Mouse (Mus musculus) erythroblast, embryonic 14.5 days (primary cell): Measurements from ENCODE around the gene Mis18bp1. TPM values are rescaled to one million over a fixed set of nuclear protein-coding genes. Genes with fewer than 3 reads are reported as not detected.
"Not testable (repeated sequence)": the region's sequence is repeated elsewhere in the genome, so short reads cannot be mapped to it uniquely, and the experiment has no call there.

ENCODE experiments used
- H3K27me3 ChIP-seq: 2 replicates; pipeline ENCODE4 v1.6.1; 2012; ENCODE audit warnings: inconsistent platforms; ENCODE audit not compliant: control insufficient read depth
- H3K36me3 ChIP-seq: 2 replicates; pipeline ENCODE4 v1.6.1; 2012; ENCODE audit warnings: mild to moderate bottlenecking, inconsistent platforms; ENCODE audit not compliant: control insufficient read depth
- H3K4me1 ChIP-seq: 2 replicates; pipeline ENCODE4 v1.6.1; 2012; ENCODE audit warnings: inconsistent platforms; ENCODE audit not compliant: control insufficient read depth
- H3K4me3 ChIP-seq: replicated peaks from 2 replicates; pipeline ENCODE3; 2012; ENCODE audit warnings: moderate library complexity, mild to moderate bottlenecking, inconsistent platforms
- H3K9me3 ChIP-seq: 2 replicates; pipeline ENCODE4 v1.6.1; 2012; ENCODE audit warnings: low read length, inconsistent platforms, mixed read lengths; ENCODE audit not compliant: control insufficient read depth
- GATA1 ChIP-seq: IDR thresholded peaks from 2 replicates; pipeline ENCODE4 v1.6.1; 2012; ENCODE audit warnings: low read length, inconsistent platforms, mixed read lengths
- TAL1 ChIP-seq: IDR thresholded peaks from 3 replicates; pipeline ENCODE4 v1.6.1; 2012; ENCODE audit warnings: low read length, inconsistent platforms, mixed read lengths
- polyA plus RNA-seq: library from polyadenylated mRNA; stranded (reverse); fragments of >175 nt; gene quantifications from 2 replicates; pipeline ENCODE4 v1.2.3, GENCODE M21; 2012

Mis18bp1 gene
- polyA plus RNA-seq, 1 experiment = 0.63 TPM

GRCm38 (mm10) chr12:65119451-65119850 is 53.0 kb downstream of the Mis18bp1 start:
- TF ChIP-seq GATA1 (no peak), TAL1 (no peak)
- no peaks in the 10 kb centered on the region for H3K27me3 ChIP-seq
- peaks cover 94% of the 10 kb centered on the region for H3K36me3 ChIP-seq

GRCm38 (mm10) chr12:65118968-65119367 is 53.4 kb downstream of the Mis18bp1 start:
- Histone ChIP-seq H3K36me3 (peaks cover 94% of the 10 kb centered on the region), H3K4me1 (no peaks in the 10 kb centered on the region), H3K4me3 (no peak overlapping the region), H3K27me3 (no peaks in the 10 kb centered on the region), H3K9me3 (no peaks in the 10 kb centered on the region)
- TF ChIP-seq TAL1 (no peak), GATA1 (no peak)

More at GRCm38 (mm10) chr12:65119451-65119850, 53.0 kb downstream of the Mis18bp1 start:
- no peak overlapping the region for H3K4me3 ChIP-seq
- H3K4me1 ChIP-seq = no peaks in the 10 kb centered on the region
- no peaks in the 10 kb centered on the region for H3K9me3 ChIP-seq

GRCm38 (mm10) chr12:65114978-65115377 is 57.4 kb downstream of the Mis18bp1 start:
- H3K36me3 ChIP-seq = peaks cover 87% of the 10 kb centered on the region
- not testable (repeated sequence) for H3K4me3 ChIP-seq, H3K9me3 ChIP-seq, H3K27me3 ChIP-seq, H3K4me1 ChIP-seq

GRCm38 (mm10) chr12:65113925-65114324 is 58.5 kb downstream of the Mis18bp1 start:
- Histone ChIP-seq H3K9me3 (no peaks in the 10 kb centered on the region), H3K4me3 (no peak overlapping the region), H3K36me3 (peaks cover 88% of the 10 kb centered on the region), H3K4me1 (no peaks in the 10 kb centered on the region), H3K27me3 (no peaks in the 10 kb centered on the region)
- TF ChIP-seq GATA1 (no peak), TAL1 (no peak)

- H3K4me3 ChIP-seq = no peak overlapping the region
- TF ChIP-seq TAL1 = no peak
- no peak for TF ChIP-seq GATA1
- H3K36me3 ChIP-seq = peaks cover 84% of the 10 kb centered on the region
- H3K27me3 ChIP-seq = no peaks in the 10 kb centered on the region
- no peaks in the 10 kb centered on the region for H3K4me1 ChIP-seq
- no peaks in the 10 kb centered on the region for H3K9me3 ChIP-seq
Observed at GRCm38 (mm10) chr12:65112811-65113210, 59.6 kb downstream of the Mis18bp1 start.

- H3K4me1 ChIP-seq = peaks cover 1% of the 10 kb centered on the region
- no peaks in the 10 kb centered on the region for H3K27me3 ChIP-seq
- peaks cover 87% of the 10 kb centered on the region for H3K36me3 ChIP-seq
- no peaks in the 10 kb centered on the region for H3K9me3 ChIP-seq
- no peak overlapping the region for H3K4me3 ChIP-seq
- no peak for TF ChIP-seq GATA1
Observed at GRCm38 (mm10) chr12:65111503-65111902, 60.9 kb downstream of the Mis18bp1 start.

GRCm38 (mm10) chr12:65108746-65109145 is 63.7 kb downstream of the Mis18bp1 start:
- H3K36me3 ChIP-seq = peaks cover 87% of the 10 kb centered on the region
- H3K27me3 ChIP-seq = no peaks in the 10 kb centered on the region
- no peak for TF ChIP-seq TAL1
- no peak for TF ChIP-seq GATA1
- H3K4me1 ChIP-seq = peaks cover 5% of the 10 kb centered on the region
- no peaks in the 10 kb centered on the region for H3K9me3 ChIP-seq
- H3K4me3 ChIP-seq = no peak overlapping the region

Other genes starting within 250 kb of the Mis18bp1 start
- 0.02 and 0.03 TPM in 2 replicates for gene Klhl28, start 207.1 kb downstream of the Mis18bp1 start, polyA plus RNA-seq
- 0.03 and 0.05 TPM in 2 replicates for gene Togaram1, start 206.8 kb downstream of the Mis18bp1 start, polyA plus RNA-seq
- 0.24 and 0.36 TPM in 2 replicates for gene Prpf39, start 136.3 kb downstream of the Mis18bp1 start, polyA plus RNA-seq
- 3.2 and 3.5 TPM in 2 replicates for gene Fkbp3, start 98.6 kb downstream of the Mis18bp1 start, polyA plus RNA-seq
- 0.09 and 0.20 TPM in 2 replicates for gene Fancm, start 97.0 kb downstream of the Mis18bp1 start, polyA plus RNA-seq
- not detected in 2 replicates for gene Wdr20rt, start 52.9 kb upstream of the Mis18bp1 start, polyA plus RNA-seq